Mouse (Mus musculus): ENCODE results near the gene B230217C12Rik.

DNA sequence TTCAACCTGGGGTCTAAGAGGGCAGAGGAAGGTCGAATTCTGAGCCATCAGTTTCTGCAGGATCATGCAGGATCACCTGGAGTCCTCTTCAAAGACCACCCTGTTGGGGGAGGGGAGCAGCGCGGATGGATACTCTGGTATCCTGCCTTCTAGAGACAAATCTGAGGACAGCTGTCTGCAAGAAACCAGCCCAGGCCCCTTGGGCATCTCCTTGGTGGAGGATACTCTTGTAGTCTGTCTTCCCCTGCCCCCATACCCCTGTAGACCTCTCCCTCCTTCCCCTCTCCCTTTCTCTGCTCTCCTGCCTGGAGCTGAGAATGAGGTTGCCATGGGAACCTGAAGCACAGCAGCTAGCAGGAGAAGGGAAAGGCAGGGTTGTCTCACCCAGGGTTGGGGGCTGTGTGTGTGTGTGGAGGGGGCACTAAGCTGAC lies 28.1 kb upstream of the B230217C12Rik start:
- no peak for TF ChIP-seq CTCF (IDR thresholded peaks at IDR 0.05; ENCODE audit: low read depth, low read length)
- no peak for TF ChIP-seq POLR2A (IDR thresholded peaks at IDR 0.05; ENCODE audit: extremely low read depth, insufficient read depth, low read length)
